Mouse (Mus musculus): ENCODE measurements at regions not wholly inside any gene's neighbourhood (a gene's known extent, or its start where the extent isn't known, plus 50 kb on each side); places are given as distances from the start of the nearest gene placed in this dataset.

GRCm38 (mm10) chr12:43856370-43856769 is 353.8 kb downstream of the Dnajb9 start:
- TF ChIP-seq CTCF (IDR thresholded peaks at IDR 0.05; ENCODE audit: low read depth) = no peak
- H3K4me2 ChIP-seq (ENCODE audit: low read length) = no peak overlapping the region
- H3K4me1 ChIP-seq (replicated peaks; ENCODE audit: insufficient read depth, low read length) = no peaks in the 10 kb centered on the region
- WGBS = 57% methylated on average over 4 of the region's 4 CpGs
- no peaks in the 10 kb centered on the region for H3K36me3 ChIP-seq (ENCODE audit: insufficient read depth, low read length)
- H3K9ac ChIP-seq (ENCODE audit: low read depth, low read length) = no peak overlapping the region
- H3K4me3 ChIP-seq (replicated peaks; ENCODE audit: low read depth, low read length) = no peak overlapping the region
- no peaks in the 10 kb centered on the region for H3K27me3 ChIP-seq (ENCODE audit: insufficient read depth, low read length)
- ATAC-seq (replicated peaks; ENCODE audit: low FRiP score, low read depth) (no peak), DNase-seq (ENCODE audit: low spot score) (no peak)
- no peaks in the 10 kb centered on the region for H3K9me3 ChIP-seq (replicated peaks; ENCODE audit: low read length)
- no peak overlapping the region for H3K27ac ChIP-seq

GRCm38 (mm10) chr12:43852246-43852645 is 357.9 kb downstream of the Dnajb9 start:
- no peaks in the 10 kb centered on the region for H3K9me3 ChIP-seq (replicated peaks; ENCODE audit: low read length)
- H3K4me3 ChIP-seq (replicated peaks; ENCODE audit: low read depth, low read length) = no peak overlapping the region
- no peak for TF ChIP-seq CTCF (IDR thresholded peaks at IDR 0.05; ENCODE audit: low read depth)
- H3K9ac ChIP-seq (ENCODE audit: low read depth, low read length) = no peak overlapping the region
- no peaks in the 10 kb centered on the region for H3K4me1 ChIP-seq (replicated peaks; ENCODE audit: insufficient read depth, low read length)
- H3K27me3 ChIP-seq (ENCODE audit: insufficient read depth, low read length) = no peaks in the 10 kb centered on the region
- ATAC-seq (replicated peaks; ENCODE audit: low FRiP score, low read depth) (no peak), DNase-seq (ENCODE audit: low spot score) (peak; percentile 9)
- H3K4me2 ChIP-seq (ENCODE audit: low read length) = no peak overlapping the region
- H3K27ac ChIP-seq = no peak overlapping the region
- H3K36me3 ChIP-seq (ENCODE audit: insufficient read depth, low read length) = no peaks in the 10 kb centered on the region

GRCm38 (mm10) chr12:43851264-43852009 is 358.7 kb downstream of the Dnajb9 start:
- TF ChIP-seq CTCF (IDR thresholded peaks at IDR 0.05; ENCODE audit: low read depth) = no peak
- no peaks in the 10 kb centered on the region for H3K36me3 ChIP-seq (ENCODE audit: insufficient read depth, low read length)
- 29% methylated on average over 4 of the region's 4 CpGs for WGBS
- H3K4me1 ChIP-seq (replicated peaks; ENCODE audit: insufficient read depth, low read length) = no peaks in the 10 kb centered on the region
- ATAC-seq (replicated peaks; ENCODE audit: low FRiP score, low read depth) = 0 out of 2 replicates have a peak, but pooled peaks have one; percentile 52
- H3K9me3 ChIP-seq (replicated peaks; ENCODE audit: low read length) = no peaks in the 10 kb centered on the region
- no peak overlapping the region for H3K9ac ChIP-seq (ENCODE audit: low read depth, low read length)
- H3K27me3 ChIP-seq (ENCODE audit: insufficient read depth, low read length) = no peaks in the 10 kb centered on the region
- no peak overlapping the region for H3K4me2 ChIP-seq (ENCODE audit: low read length)
- H3K4me3 ChIP-seq (replicated peaks; ENCODE audit: low read depth, low read length) = no peak overlapping the region
- 0 out of 2 replicates have a peak overlapping the region, but pooled peaks have one; percentile 19 for H3K27ac ChIP-seq
- DNase-seq (ENCODE audit: low spot score) = peak; percentile 64

GRCm38 (mm10) chr12:43843907-43844537 is 366.1 kb downstream of the Dnajb9 start:
- no peak overlapping the region for H3K9ac ChIP-seq (ENCODE audit: low read depth, low read length)
- no peaks in the 10 kb centered on the region for H3K27me3 ChIP-seq (ENCODE audit: insufficient read depth, low read length)
- H3K27ac ChIP-seq = no peak overlapping the region
- H3K36me3 ChIP-seq (ENCODE audit: insufficient read depth, low read length) = no peaks in the 10 kb centered on the region
- no peak overlapping the region for H3K4me2 ChIP-seq (ENCODE audit: low read length)
- 62% methylated on average over 5 of the region's 5 CpGs for WGBS
- H3K9me3 ChIP-seq (replicated peaks; ENCODE audit: low read length) = no peaks in the 10 kb centered on the region
- ATAC-seq (replicated peaks; ENCODE audit: low FRiP score, low read depth) (no peak), DNase-seq (ENCODE audit: low spot score) (no peak)
- no peak overlapping the region for H3K4me3 ChIP-seq (replicated peaks; ENCODE audit: low read depth, low read length)
- H3K4me1 ChIP-seq (replicated peaks; ENCODE audit: insufficient read depth, low read length) = no peaks in the 10 kb centered on the region
- no peak for TF ChIP-seq CTCF (IDR thresholded peaks at IDR 0.05; ENCODE audit: low read depth)

- Histone ChIP-seq H3K4me1 (replicated peaks; ENCODE audit: insufficient read depth, low read length) (peaks cover 7% of the 10 kb centered on the region), H3K9me3 (replicated peaks; ENCODE audit: low read length) (no peaks in the 10 kb centered on the region), H3K36me3 (ENCODE audit: insufficient read depth, low read length) (no peaks in the 10 kb centered on the region), H3K9ac (ENCODE audit: low read depth, low read length) (no peak overlapping the region), H3K4me3 (replicated peaks; ENCODE audit: low read depth, low read length) (no peak overlapping the region), H3K27ac (no peak overlapping the region), H3K27me3 (ENCODE audit: insufficient read depth, low read length) (no peaks in the 10 kb centered on the region), H3K4me2 (ENCODE audit: low read length) (no peak overlapping the region)
- 78% methylated on average over 1 of the region's 1 CpGs for WGBS
- TF ChIP-seq CTCF (IDR thresholded peaks at IDR 0.05; ENCODE audit: low read depth) = no peak
- ATAC-seq (replicated peaks; ENCODE audit: low FRiP score, low read depth) (no peak), DNase-seq (ENCODE audit: low spot score) (no peak)
Observed at GRCm38 (mm10) chr12:43831976-43832375, 378.1 kb downstream of the Dnajb9 start.

GRCm38 (mm10) chr12:43828641-43829040 is 381.5 kb downstream of the Dnajb9 start:
- H3K36me3 ChIP-seq (ENCODE audit: insufficient read depth, low read length) = no peaks in the 10 kb centered on the region
- H3K27me3 ChIP-seq (ENCODE audit: insufficient read depth, low read length) = no peaks in the 10 kb centered on the region
- no peak for TF ChIP-seq CTCF (IDR thresholded peaks at IDR 0.05; ENCODE audit: low read depth)
- no peak overlapping the region for H3K9ac ChIP-seq (ENCODE audit: low read depth, low read length)
- H3K4me2 ChIP-seq (ENCODE audit: low read length) = no peak overlapping the region
- peaks cover 7% of the 10 kb centered on the region for H3K4me1 ChIP-seq (replicated peaks; ENCODE audit: insufficient read depth, low read length)
- no peak overlapping the region for H3K4me3 ChIP-seq (replicated peaks; ENCODE audit: low read depth, low read length)
- DNase-seq (ENCODE audit: low spot score) (peak; percentile 30), ATAC-seq (replicated peaks; ENCODE audit: low FRiP score, low read depth) (no peak)
- H3K9me3 ChIP-seq (replicated peaks; ENCODE audit: low read length) = no peaks in the 10 kb centered on the region
- H3K27ac ChIP-seq = no peak overlapping the region
